Mouse (Mus musculus): Measurements from ENCODE around the gene Tmem91.

DNA sequence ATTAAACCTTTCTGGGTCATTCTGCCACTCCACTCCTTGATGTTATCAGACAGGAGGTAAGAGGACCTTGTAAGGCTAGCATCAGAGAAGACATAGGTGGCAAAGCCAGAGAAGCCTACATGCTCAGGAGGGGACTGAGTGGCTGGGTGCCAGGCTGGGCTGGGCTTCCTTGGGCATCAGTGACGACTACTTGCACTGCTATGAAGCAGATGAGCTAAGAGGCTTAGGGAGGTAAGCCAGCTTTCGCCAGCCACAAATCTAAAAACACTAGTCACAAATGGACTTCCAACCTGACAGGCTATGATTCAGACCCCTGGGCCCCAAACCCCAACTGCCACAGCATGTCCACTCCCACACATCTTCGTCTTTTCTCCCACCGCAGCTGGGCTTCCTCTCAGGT, 30.3 kb downstream of the Tmem91 start:
- no peak for TF ChIP-seq CTCF (IDR thresholded peaks at IDR 0.05; ENCODE audit: borderline replicate concordance, insufficient read depth, low read depth, low read length)
- no peak for TF ChIP-seq POLR2A (IDR thresholded peaks at IDR 0.05; ENCODE audit: borderline replicate concordance, insufficient read depth, low read length)
